Mouse (Mus musculus): ENCODE data around the gene Pak6. TPM values are rescaled to one million over a fixed set of nuclear protein-coding genes. Genes with fewer than 3 reads are reported as not detected.
"Not testable (repeated sequence)": the region's sequence is repeated elsewhere in the genome, so short reads cannot be mapped to it uniquely, and the experiment has no call there.

Gene Pak6
- total RNA-seq (2021): 10 to 100 TPM; 67.8 to 75.1 TPM
- long read RNA-seq, experiment 1, partial matches to known transcripts: 40 of 64 reads
- long read RNA-seq, experiment 1, other reads (novel, unspliced or antisense): 23 of 64 reads
- long read RNA-seq, experiment 2, partial matches to known transcripts: 52 of 86 reads
- long read RNA-seq, experiment 2, other reads (novel, unspliced or antisense): 34 of 86 reads

DNA sequence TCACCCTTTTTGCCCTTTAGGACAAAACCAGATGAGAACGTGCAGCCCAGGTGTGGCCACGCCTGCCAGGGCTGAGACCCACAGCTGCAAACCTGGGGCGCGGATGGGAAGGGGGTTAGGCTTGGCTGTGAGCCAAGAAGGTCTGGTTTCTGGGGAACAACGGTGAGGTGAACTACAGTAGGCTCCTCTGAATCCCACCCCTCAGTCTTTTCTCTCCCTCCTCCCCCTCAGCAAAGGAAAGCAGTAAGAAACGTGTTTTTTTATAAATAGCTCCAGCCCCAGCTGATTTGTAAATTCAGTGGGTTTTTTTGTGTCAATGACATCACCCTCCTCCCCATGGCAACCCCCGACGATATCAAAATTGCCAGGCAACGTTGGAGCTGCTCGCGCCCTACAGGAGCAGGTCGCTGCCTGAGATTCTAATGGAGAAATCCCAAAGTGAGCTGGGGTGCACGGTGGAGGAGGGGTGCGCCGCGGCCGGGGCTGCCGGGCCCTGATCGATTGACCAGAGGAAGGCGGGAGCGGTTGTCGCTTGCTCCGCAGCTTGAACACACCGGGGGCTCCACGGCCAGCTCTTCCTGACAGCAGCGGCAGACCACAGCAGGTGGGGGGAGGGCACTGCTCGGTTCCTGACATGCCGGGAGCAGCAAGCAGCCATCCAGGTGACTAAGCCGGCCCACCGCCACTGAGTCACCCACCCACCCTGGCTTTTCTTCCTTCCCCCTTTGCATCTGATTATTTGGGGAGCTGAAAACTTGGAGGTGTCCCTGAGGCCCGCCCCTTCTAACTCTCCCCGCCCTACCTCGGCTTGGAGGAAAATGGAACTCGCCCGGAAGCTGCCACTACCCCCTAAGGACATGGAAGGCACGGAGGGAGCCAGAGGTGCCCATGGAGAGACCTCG, at the start of gene Pak6:
Gene Pak6, plus strand, starts transcription at position 402 of the 902 bp plus-strand sequence.
- peak; percentile 64 to 75 for DNase-seq (ENCODE audit: low spot score in 2 of 2)

DNA sequence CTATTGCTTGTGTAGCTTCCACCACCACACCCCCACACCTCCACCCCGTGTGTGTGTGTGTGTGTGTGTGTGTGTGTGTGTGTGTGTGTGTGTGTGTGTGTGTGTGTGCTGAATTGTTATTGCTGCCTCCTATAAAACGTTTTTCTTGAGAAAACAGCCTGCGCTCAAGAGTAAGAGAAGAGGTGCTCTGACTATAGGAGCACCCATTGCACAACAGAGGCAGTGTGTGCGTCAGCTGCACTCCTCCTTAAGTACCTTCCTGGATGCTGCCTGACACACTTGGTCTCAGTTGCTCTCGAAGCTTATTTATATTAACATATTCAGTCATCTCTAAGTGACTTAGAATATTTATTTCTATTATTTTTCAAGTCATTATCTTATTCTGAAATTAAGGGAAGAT, 45.1 kb upstream of the Pak6 start:
- DNase-seq (ENCODE audit: low spot score in 2 of 2): no peak

DNA sequence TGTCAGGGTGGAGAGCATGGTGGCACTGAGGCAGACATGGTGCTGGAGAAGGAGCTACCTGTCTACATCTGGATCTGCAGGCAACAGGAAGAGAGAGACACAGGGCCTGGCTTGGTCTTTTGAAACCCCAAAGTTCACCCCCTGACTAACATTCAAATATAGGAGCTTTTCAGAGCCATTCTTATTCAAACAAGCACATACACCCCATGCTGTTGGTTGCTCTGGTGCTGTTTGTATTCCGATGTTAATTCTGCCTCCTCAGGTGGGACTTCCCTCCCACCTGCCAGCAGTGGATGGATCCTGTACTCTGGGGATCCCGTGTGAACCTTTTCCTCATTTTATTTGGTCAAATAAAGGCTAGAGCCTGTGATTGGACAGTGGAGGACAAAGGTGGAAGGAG, 43.0 kb upstream of the Pak6 start:
- DNase-seq (ENCODE audit: low spot score in 2 of 2): no peak

DNA sequence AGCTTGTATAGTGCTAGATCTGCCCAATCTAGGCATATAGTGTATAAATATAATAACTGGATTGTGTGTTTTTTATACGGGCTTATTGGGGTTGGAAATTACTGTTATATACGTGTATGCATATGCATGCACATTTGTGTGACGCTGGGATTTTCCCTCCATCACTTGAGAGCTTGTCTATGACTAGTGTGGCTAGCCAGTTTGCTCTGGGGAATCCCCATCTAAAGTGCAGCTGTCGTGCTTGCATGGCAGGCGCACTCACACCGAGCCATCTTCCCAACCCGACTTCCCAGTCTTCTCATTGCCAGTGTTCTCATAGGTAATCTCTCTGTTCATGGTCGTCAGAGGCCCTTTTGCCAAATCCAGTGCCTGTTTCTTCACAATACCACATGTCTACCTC, 42.5 kb upstream of the Pak6 start:
- DNase-seq (ENCODE audit: low spot score in 2 of 2): no peak

DNA sequence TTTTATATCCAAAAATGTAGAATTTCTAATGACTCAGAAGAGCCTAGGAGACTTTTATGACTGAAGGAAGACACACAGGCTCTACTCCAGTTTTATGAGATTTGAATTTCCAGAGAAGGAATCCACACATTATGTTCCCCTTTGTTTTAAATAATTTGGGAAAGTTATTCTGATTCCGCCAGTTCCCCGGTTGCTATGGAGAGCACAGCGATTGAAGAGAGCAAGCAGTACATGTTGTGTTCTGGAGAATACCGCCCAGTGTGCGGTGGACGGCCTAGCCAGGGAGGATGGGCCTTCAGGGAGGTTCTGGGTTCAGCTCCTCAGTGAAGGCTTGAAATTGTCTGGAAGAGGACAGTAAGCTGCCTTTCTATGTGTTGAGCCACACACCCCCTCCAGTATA, 33.8 kb upstream of the Pak6 start:
- DNase-seq (ENCODE audit: low spot score in 2 of 2): peak in 1 of 2 experiments; percentile 57

DNA sequence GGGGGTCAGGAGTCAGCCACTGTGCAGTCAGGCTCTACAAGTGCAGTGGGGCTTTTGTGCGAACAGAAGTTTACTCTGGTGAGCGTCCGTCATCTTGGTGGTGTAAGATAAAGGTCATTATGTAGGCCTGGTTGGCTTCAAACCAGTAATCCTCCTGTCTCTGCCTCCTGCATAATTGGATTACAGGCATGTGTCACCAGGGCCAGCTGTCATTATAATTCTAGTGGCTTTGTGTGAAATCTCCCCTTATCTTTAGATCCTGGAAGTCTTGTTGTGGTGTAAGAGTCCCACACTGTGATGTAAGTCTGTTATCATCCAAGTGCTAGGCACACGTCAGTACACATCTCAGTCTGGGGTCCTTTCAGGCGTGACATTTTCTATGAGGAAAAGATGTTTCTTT, 29.7 kb upstream of the Pak6 start:
- no peak for DNase-seq (ENCODE audit: low spot score in 2 of 2)

DNA sequence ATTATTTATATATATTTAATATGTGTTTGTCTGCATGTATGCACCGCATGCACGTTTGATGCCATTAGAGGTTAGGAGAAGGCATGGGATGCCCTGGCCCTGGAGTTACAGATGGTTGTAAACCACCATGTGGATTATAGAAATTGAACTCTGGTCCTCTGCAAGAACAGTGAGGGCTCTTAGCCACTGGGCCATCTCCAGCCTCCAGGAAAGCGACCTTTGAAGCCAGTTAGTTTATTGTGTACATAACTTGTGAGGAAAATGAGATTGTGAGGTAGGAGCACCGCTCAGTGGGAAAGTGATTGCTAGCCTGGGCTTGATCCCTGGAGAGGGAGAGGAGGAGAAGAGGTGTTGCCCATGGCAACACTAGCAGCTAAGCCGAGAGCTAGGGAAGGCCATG, 25.8 kb upstream of the Pak6 start:
- no peak for DNase-seq (ENCODE audit: low spot score in 2 of 2)

DNA sequence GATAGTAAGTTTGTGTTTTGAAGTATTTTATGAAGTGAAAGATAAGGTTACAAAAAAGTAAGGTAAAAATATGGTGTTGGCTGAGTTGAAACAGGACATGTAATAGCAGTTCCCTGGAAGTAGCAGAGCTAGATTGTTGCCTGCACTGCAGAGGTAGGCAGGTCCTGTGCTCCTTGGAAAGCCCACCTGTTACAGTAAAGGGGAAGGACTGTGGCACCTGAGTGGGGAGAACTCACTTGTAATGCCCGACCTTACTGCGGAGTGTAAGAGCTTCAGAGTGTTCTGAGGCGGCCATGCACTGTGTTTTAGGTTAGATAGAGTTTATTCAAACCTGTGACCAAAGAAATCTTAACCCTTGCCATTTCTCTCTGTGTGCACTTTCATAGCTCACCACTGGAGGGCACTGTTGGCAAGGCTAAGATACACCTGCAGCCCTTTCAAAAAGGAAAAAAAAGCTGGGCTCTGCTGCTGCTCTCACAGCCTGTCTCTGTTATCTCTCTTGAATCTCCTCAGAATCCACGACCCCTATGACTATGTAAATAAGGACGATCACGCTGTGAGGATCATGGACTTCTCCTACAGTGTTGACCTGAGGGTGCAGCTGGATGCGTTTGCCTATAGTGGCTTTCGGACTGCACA, 25.1 kb upstream of the Pak6 start:
- peak; percentile 71 to 72 for DNase-seq (ENCODE audit: low spot score in 2 of 2)

DNA sequence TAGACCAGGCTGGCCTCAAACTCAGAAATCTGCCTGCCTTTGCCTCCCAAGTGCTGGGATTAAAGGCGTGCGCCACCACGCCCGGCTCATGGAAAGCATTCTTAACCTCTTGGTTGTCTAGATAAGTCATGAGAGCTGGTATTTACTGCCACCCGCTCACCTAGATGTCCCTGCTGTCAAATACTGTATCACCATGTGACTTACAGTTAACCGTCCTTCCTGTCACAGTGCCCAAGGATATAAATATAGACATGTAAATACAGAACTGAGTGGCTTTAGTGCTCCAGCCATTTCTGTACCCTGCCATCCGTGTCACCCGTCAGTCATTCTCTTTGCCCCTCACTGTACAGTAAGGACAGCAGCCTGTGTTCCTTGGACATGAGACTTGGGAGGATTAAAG, 24.4 kb upstream of the Pak6 start:
- no peak for DNase-seq (ENCODE audit: low spot score in 2 of 2)

DNA sequence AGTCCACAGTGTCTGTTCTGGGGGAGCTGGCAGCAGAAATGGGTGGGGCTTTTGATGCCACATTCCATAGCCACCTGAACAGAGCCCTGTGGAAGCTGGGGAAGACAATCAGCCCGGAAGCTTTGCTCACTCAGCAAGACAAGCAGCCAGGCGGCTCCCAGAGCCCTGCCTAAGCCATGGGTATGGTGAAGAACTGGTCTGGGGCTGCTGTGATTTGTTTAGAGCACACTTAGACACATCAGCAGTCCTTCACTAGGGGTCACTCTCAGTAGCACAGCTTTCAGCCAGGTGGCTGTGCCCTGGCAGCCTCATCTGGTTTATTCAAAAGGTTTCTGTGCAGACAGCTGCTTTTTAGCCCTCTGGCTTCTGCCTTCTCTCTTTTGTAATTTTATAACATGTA, 22.0 kb upstream of the Pak6 start:
- no peak for DNase-seq (ENCODE audit: low spot score in 2 of 2)

DNA sequence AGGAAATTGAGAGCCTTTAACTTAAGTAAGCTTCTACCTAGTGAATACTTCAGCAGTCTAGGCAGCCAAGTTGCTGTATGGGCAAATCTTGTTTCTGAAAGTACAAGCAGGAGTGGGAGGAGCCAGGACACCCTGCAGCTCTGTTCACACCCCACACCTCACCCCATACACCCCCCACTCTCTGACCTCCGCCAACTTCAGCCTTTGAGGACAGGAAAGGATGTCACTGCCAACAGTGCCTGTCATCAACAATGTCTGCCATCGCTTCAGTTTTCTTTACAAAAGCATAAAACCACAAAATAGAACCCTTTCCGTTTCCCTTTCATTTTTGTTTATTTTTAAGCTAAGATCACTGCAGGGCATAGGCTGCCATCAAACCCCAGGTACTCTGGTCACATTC, 20.7 kb upstream of the Pak6 start:
- DNase-seq (ENCODE audit: low spot score in 2 of 2): no peak

DNA sequence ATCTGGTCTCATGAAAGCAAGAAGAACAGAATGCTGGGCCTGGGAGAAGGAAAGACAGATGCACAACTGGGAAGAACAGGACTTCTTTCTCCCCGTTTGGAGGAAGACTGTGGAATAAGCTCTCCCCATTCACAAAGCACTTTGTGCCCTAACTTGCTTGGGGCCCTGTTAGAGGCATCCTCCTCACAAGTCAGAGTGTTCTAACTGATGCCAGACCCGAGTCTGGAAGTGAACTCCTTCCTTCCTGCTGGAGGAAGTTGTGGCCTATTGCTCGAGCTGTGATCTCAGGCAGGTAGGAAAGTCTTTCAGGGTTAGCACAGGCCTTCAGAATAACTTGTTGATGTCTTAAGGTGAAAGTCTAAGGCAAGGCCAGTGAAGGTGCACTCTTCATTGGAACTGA, 20.2 kb upstream of the Pak6 start:
- DNase-seq (ENCODE audit: low spot score in 2 of 2): no peak

DNA sequence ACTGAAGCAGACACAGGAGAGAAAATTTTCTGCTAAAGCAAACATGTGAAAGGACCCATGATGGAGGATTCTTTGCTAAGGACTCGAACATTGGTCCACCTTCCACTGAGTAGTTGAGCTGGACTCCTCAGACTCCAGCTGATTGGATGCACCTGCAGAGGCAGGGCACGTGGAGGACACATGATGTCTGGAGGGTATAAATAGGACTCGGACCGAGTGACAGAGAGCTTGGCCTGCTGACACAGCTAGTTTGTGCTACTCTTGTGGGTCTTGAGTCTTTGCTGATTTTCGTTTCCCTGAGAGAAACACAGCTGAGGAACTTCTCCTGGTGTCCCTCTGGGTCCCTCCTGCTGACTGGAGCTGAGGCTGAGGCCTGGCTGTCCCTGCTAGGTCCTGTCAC, 16.4 kb upstream of the Pak6 start:
- DNase-seq (ENCODE audit: low spot score in 2 of 2): peak in 1 of 2 experiments; percentile 24

DNA sequence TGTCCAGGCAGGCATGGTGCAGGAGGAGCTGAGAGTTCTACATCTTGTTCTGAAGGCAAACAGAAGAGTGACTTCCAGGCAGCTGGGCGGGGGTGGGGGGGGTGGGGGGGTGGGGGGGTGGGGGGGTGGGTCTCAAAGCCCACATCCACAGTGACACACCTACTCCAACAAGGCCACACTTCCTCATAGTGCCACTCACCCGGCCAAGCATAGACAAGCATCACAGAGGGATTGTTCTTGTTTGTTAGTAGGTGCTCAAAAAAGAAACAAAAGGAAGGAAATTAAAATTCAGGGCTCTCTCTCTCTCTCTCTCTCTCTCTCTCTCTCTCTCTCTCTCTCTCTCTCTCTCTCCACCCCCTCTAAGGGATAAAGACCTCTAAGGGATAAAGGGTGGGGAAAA, 12.4 kb upstream of the Pak6 start:
- not testable (repeated sequence) for DNase-seq (ENCODE audit: low spot score in 2 of 2)

DNA sequence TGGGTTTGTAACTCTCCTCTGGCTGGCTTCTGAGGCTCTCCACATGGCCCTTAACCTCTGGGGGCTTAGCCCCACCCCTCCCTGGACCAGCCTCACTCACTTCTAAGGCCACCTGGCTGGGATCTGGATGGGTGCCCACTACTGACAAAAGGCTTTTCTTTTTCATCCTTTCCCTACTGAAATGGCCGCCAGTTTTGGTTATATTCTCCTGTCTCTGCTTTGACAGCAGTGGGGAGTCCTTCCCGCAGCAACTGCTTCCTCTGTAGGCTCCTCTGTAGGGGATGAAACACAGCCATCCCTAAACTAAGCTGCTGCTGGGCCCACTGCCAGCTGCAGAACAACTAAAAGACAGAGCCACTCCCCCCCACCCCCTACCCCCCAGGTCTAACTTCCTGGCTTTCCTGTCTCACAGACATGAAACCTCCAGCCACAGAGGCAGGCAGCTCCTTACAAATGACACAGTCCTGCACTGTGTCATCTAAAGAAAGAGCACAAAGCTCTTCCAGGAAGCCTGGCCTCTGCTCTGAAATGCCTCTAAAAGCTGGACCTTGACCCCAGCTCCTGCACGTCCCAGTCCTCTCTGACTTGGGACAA, 6.3 kb upstream of the Pak6 start:
- DNase-seq (ENCODE audit: low spot score in 2 of 2): no peak

DNA sequence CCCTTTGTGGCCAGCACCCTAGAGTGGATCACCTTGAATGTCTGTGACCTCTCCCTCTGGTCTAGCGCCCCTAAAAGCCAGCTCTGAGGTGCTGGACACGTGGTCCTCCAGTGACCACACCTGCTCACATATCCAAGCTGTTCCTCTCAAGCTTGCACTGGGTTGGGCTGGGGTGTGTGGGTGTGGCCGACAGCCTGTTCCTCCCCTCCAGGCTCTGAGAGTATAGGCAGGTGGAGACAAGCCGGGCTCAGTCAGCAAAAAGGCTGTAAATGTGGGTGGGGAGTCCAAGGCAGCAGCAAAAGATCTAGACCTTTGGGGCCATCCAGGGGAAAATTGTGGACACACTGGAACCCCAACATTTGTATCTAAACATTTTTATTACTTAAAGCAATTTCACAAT, 4.6 kb upstream of the Pak6 start:
- no peak for DNase-seq (ENCODE audit: low spot score in 2 of 2)

DNA sequence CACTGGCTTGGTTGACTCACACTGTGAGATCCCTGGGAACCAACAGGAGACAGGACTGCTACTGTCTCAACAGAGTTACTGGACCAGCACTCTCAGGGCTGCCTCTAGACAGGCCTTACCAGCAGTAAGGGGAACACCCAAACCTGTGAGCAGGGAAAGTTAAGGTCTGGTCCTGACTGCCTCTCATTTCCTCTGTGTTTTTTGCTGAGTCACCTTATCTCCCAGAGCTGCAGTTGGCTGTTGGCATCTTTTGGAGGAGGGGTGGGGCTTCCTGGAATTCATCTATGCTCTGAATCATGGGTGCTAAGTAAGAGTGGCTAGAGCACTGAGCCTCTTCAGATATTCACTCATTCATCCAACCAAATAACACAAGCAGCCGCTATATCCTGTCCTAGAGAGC, 4.0 kb upstream of the Pak6 start:
- peak in 1 of 2 experiments; percentile 36 for DNase-seq (ENCODE audit: low spot score in 2 of 2)

DNA sequence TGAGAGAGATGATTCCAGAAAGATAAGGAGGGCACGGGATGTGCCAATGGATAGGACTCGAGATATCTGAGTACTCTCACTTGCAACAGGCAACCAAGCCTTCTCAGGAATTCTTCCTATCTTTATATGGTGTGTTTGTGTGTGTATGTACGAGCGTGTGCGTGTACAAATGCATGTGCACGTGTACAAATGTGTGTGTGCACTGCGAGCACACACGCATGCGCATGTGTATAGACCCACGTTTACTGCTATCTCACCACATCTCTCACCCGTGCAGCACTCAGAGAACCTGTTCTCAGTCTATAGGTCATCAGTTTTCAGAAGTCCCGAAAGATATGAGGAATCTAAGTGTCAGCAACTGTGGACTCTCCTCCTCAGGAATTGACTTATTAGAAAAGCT, 3.6 kb upstream of the Pak6 start:
- DNase-seq (ENCODE audit: low spot score in 2 of 2): no peak

DNA sequence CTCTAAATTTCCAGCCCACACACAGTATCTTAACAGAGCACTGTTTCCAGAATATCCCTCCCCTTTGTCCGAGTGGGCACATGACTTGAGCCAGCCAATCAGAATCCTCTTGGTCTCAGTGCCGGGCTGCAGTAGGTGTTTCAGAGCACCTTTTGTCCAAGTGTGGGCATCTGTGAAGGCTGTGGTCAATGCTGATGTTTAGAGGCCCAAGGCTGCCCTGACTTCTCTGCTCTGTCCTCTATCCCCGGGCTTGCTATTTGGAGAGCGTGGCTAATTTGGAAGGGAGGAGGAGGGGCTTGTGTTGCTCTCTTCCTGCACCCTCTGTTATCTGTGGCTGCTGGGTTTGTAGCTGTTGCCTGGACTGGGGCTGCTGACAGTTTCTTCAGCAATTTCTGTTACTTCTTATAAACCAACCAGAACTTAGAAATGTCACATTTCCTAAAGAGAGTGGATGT, 3.1 kb upstream of the Pak6 start:
- DNase-seq (ENCODE audit: low spot score in 2 of 2): peak; percentile 26 to 43

DNA sequence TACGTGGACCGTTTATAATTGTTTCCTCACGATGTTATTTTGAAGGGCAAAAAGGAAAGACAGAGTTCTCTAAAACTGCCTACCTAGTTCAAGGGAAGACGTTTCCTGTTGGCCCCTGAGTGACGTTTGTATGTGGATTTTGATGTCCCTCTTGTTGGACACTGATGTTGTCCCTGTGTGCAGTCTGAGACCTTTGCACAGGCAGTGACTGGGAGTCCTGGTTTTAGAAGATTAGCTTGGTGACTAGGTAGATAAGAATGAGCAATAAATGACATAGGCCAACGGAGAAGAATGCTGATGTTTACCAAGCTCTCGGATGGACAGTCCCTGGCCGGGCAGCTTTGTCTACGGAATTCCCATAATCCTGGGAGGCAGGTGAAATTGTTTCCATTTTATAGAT, 1.2 kb upstream of the Pak6 start:
- no peak for DNase-seq (ENCODE audit: low spot score in 2 of 2)

DNA sequence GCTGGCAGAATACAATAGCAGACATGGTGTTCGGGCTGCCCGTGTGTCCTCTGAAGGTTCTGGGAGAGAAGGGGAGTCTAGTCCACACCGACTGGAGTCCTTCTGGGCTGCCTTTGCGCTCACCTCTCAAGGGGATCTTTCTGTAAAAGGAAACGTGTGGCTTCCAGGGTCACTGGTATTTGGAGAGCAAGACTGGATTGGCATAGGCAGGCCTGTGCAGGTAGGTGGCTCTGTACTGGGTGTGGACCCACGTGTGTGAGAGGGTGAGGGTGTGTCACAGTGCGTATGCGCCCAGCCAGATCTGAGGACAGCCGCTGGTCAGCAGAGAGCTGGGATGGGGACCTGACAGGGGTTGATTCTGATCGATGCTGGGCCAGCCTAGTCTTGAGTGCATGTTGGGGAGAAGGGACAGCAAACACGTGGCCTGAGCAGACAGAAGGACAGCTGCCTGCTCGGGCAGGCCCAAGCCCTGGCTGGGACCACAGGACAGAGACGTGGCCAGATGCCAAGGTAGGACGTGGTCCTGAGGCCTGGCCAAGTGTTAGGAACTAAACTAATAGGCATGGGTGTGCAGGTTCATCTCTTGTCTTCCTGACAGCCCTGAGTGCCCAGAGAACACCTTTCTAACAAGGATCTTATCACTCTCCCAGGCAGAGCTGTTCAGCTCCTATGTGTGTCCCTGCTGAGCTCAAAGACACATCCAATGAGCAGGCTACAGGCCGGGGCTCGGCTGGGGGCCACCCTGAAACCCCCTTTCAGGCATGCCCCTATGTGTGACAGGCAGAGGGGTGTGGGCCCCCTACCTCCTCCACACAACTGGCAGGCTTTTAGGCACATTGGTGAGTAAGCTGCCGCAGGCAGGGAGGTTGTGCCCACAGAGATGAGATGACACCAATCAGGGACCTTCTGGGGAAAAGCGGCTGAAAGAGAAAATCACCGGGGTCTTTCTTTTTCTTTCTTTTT, 982 bp downstream of the Pak6 start:
- DNase-seq (ENCODE audit: low spot score in 2 of 2): peak; percentile 26 to 34
